Mouse (Mus musculus) MEL (cell line): ENCODE results near the gene Man1c1. TPM values are rescaled to one million over a fixed set of nuclear protein-coding genes. Genes with fewer than 3 reads are reported as not detected.

ENCODE experiments used
- DNase-seq: peaks from one replicate; pipeline ENCODE4 v3.0.0; 2011; ENCODE audit warnings: low read depth, low spot score
- H3K27ac ChIP-seq: 2 replicates; pipeline ENCODE4 v1.5.1; 2012; ENCODE audit warnings: low read depth, mild to moderate bottlenecking, control low read depth, low read length, moderate library complexity; ENCODE audit not compliant: control insufficient read depth
- H3K27me3 ChIP-seq, 2 experiments: fragments of 150-350 bp in 1 of 2; sonication (generic) in 1 of 2; 2 replicates each; pipeline ENCODE4 v1.6.1; 2012; ENCODE audit warnings: low read length in 2 of 2, mild to moderate bottlenecking in 2 of 2, improper control_type of control experiment in 1 of 2, moderate library complexity in 1 of 2; ENCODE audit not compliant: insufficient read depth in 2 of 2, control insufficient read depth in 1 of 2
- H3K36me3 ChIP-seq, 2 experiments: 2 replicates each; pipeline ENCODE4 v1.6.1; 2012 to 2014; ENCODE audit warnings: low read length in 2 of 2, improper control_type of control experiment in 1 of 2, inconsistent platforms in 1 of 2, mild to moderate bottlenecking in 1 of 2; ENCODE audit not compliant: insufficient read depth in 2 of 2, control insufficient read depth in 1 of 2
- H3K4me1 ChIP-seq, 2 experiments: fragments of 150-350 bp in 1 of 2; sonication (generic) in 1 of 2; 2 replicates each; pipeline ENCODE4 v1.6.1; 2012; ENCODE audit warnings: low read length in 2 of 2, improper control_type of control experiment in 1 of 2, mild to moderate bottlenecking in 1 of 2; ENCODE audit not compliant: insufficient read depth in 2 of 2, control insufficient read depth in 1 of 2
- H3K4me3 ChIP-seq, 2 experiments: fragments of 150-350 bp in 1 of 2; sonication (generic) in 1 of 2; 2 replicates each; pipeline ENCODE4 v1.5.1; 2012; ENCODE audit warnings: low read depth in 2 of 2, low read length in 2 of 2, mild to moderate bottlenecking in 2 of 2, moderate library complexity in 2 of 2, control low read depth in 1 of 2, improper control_type of control experiment in 1 of 2; ENCODE audit not compliant: control insufficient read depth in 1 of 2, insufficient read depth in 1 of 2
- H3K79me2 ChIP-seq: 2 replicates; pipeline ENCODE4 v1.6.1; 2012; ENCODE audit warnings: mild to moderate bottlenecking, low read length, moderate library complexity; ENCODE audit not compliant: control insufficient read depth, poor library complexity, insufficient read depth
- H3K9ac ChIP-seq: 2 replicates; pipeline ENCODE4 v1.6.1; 2012; ENCODE audit warnings: low read depth, mild to moderate bottlenecking, control low read depth, low read length, moderate library complexity; ENCODE audit not compliant: control insufficient read depth, poor library complexity, severe bottlenecking
- H3K9me3 ChIP-seq: fragments of 150-350 bp; sonication (generic); replicated peaks from 2 replicates; pipeline ENCODE4 v1.6.1; 2012; ENCODE audit warnings: mild to moderate bottlenecking, low read length, improper control_type of control experiment, moderate library complexity; ENCODE audit not compliant: insufficient read depth
- CHD1 ChIP-seq: IDR thresholded peaks from 2 replicates; pipeline ENCODE4 v1.6.1; 2012; ENCODE audit warnings: low read depth, mild to moderate bottlenecking, inconsistent platforms, low read length, improper control_type of control experiment
- CTCF ChIP-seq, 3 experiments: IDR thresholded peaks in 2 of 3; conservative IDR thresholded peaks in 1 of 3; 2 replicates each; pipeline ENCODE4 v1.5.1; 2011 to 2012; ENCODE audit warnings: low read length in 3 of 3, low read depth in 2 of 3, mild to moderate bottlenecking in 2 of 3, improper control_type of control experiment in 1 of 3, inconsistent platforms in 1 of 3, mixed read lengths in 1 of 3, moderate library complexity in 1 of 3; ENCODE audit not compliant: control insufficient read depth in 1 of 3, insufficient read depth in 1 of 3, poor library complexity in 1 of 3, severe bottlenecking in 1 of 3
- E2F4 ChIP-seq: IDR thresholded peaks from 2 replicates; pipeline ENCODE4 v1.6.1; 2011; ENCODE audit warnings: low read depth, low read length, improper control_type of control experiment, borderline replicate concordance
- ETS1 ChIP-seq: IDR thresholded peaks from 2 replicates; pipeline ENCODE4 v1.6.1; 2012; ENCODE audit warnings: low read depth, mild to moderate bottlenecking, inconsistent platforms, low read length, improper control_type of control experiment, moderate library complexity
- GATA1 ChIP-seq: IDR thresholded peaks from 2 replicates; pipeline ENCODE4 v1.6.1; 2011; ENCODE audit warnings: low read depth, low read length, improper control_type of control experiment
- JUND ChIP-seq: IDR thresholded peaks from 2 replicates; pipeline ENCODE4 v1.6.1; 2011; ENCODE audit warnings: low read depth, mild to moderate bottlenecking, improper control_type of control experiment, low read length
- MAFK ChIP-seq: IDR thresholded peaks from 2 replicates; pipeline ENCODE4 v1.6.1; 2011; ENCODE audit warnings: low read depth, mild to moderate bottlenecking, low read length, improper control_type of control experiment, borderline replicate concordance
- MAX ChIP-seq: IDR thresholded peaks from 2 replicates; pipeline ENCODE4 v1.6.1; 2011; ENCODE audit warnings: low read length, improper control_type of control experiment
- NRF1 ChIP-seq: IDR thresholded peaks from 2 replicates; pipeline ENCODE4 v1.6.1; 2014; ENCODE audit warnings: low read depth, mild to moderate bottlenecking, inconsistent platforms, low read length, improper control_type of control experiment, moderate library complexity; ENCODE audit not compliant: poor library complexity, insufficient read depth, severe bottlenecking
- POLR2AphosphoS5 ChIP-seq: IDR thresholded peaks from 2 replicates; pipeline ENCODE4 v1.6.1; 2012; ENCODE audit warnings: low read depth, borderline replicate concordance, mild to moderate bottlenecking, inconsistent platforms, low read length, moderate library complexity, mixed read lengths
- RAD21 ChIP-seq: IDR thresholded peaks from 2 replicates; pipeline ENCODE4 v1.6.1; 2011; ENCODE audit warnings: mild to moderate bottlenecking, low read depth, low read length, improper control_type of control experiment
- SMC3 ChIP-seq: IDR thresholded peaks from 2 replicates; pipeline ENCODE4 v1.6.1; 2011; ENCODE audit warnings: low read depth, low read length, improper control_type of control experiment
- TAL1 ChIP-seq: IDR thresholded peaks from 2 replicates; pipeline ENCODE4 v1.6.1; 2012; ENCODE audit warnings: mild to moderate bottlenecking, inconsistent platforms, low read length, moderate library complexity, mixed read lengths
- UBTF ChIP-seq: IDR thresholded peaks from 2 replicates; pipeline ENCODE4 v1.6.1; 2012; ENCODE audit warnings: low read depth, mild to moderate bottlenecking, inconsistent platforms, low read length, improper control_type of control experiment, moderate library complexity, borderline replicate concordance; ENCODE audit not compliant: insufficient read depth
- USF1 ChIP-seq: IDR thresholded peaks from 2 replicates; pipeline ENCODE4 v1.6.1; 2014; ENCODE audit warnings: low read depth, mild to moderate bottlenecking, inconsistent platforms, low read length, improper control_type of control experiment, moderate library complexity
- ZC3H11A ChIP-seq: IDR thresholded peaks from 2 replicates; pipeline ENCODE4 v1.6.1; 2012; ENCODE audit warnings: low read depth, mild to moderate bottlenecking, inconsistent platforms, low read length, improper control_type of control experiment
- ZKSCAN1 ChIP-seq: IDR thresholded peaks from 2 replicates; pipeline ENCODE4 v1.6.1; 2012; ENCODE audit warnings: low read depth, mild to moderate bottlenecking, inconsistent platforms, low read length, improper control_type of control experiment, moderate library complexity
- polyA plus RNA-seq, 2 experiments: library from polyadenylated mRNA; stranded (reverse) in 1 of 2; unstranded in 1 of 2; fragments of >175 nt in 1 of 2; fragments of >200 nt in 1 of 2; gene quantifications; 2 replicates each; pipeline versions ENCODE4 v1.2.1 to v1.2.4; 2012; ENCODE audit warnings: low replicate concordance in 2 of 2, low read depth in 1 of 2; ENCODE audit not compliant: insufficient read length in 2 of 2, insufficient read depth in 1 of 2, missing spikeins in 1 of 2
- total RNA-seq: library from RNA; depleted of rRNA; stranded (reverse); fragments of 300-350 nt; gene quantifications from 2 replicates; pipeline ENCODE4 v1.2.3, GENCODE M21; 2012

Man1c1 gene
- total and polyA plus RNA-seq, 3 experiments = 1.9 to 5.2 TPM; not detected in 1

DNA sequence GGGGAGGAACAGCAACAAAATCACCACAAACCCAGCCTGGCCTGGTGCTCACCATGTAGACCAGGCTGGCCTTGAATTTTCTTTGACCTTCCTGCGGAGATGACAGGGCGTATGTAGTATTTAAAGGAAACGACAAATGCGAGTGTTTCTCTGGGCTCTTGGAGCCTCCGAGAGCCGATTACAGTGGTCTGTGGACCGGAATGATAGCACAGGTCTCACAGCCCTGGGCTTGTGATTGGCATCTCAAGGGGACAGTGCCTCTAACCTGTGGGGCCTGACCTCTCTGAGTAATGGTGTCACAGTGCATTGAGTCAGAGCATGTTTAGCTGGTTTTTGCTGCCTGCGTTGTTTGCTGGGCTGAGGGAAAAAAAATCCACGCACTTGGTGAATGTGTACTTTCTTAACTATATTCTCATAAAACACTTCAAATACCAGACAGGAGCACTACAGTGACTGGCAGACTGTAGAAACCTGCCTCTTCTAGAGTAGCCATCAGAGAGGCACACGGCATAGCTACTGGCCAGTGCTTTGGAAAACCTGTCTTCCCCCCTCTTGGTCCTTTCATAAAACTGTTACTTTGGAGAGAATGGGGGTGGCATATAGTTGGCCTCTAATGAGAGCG is 189.7 kb downstream of the Man1c1 start:
- no peak overlapping the region for H3K4me3 ChIP-seq
- no peaks in the 10 kb centered on the region for H3K27me3 ChIP-seq
- peaks cover 9 to 14% of the 10 kb centered on the region in 2 experiments for H3K4me1 ChIP-seq
- DNase-seq = no peak
- H3K9ac ChIP-seq = no peak overlapping the region
- TF ChIP-seq E2F4 = no peak
- no peak for TF ChIP-seq ZC3H11A
- no peak for TF ChIP-seq ETS1
- TF ChIP-seq MAX = no peak
- no peak for TF ChIP-seq JUND
- no peak overlapping the region for H3K27ac ChIP-seq
- H3K79me2 ChIP-seq = peaks cover 26% of the 10 kb centered on the region
- H3K36me3 ChIP-seq = peaks cover 0 to 15% of the 10 kb centered on the region in 2 experiments; a peak in 3 of 4 replicates
- H3K9me3 ChIP-seq = no peaks in the 10 kb centered on the region

- no peak overlapping the region for H3K4me3 ChIP-seq
- no peak overlapping the region for H3K27ac ChIP-seq
- no peaks in the 10 kb centered on the region for H3K9me3 ChIP-seq
- H3K36me3 ChIP-seq = peaks cover 0 to 17% of the 10 kb centered on the region in 2 experiments; a peak in 3 of 4 replicates
- no peak overlapping the region for H3K9ac ChIP-seq
- DNase-seq = no peak
- H3K27me3 ChIP-seq = no peaks in the 10 kb centered on the region
- H3K79me2 ChIP-seq = peaks cover 24% of the 10 kb centered on the region
- TF ChIP-seq UBTF = no peak
- TF ChIP-seq MAFK = no peak
- TF ChIP-seq NRF1 = no peak
- TF ChIP-seq CTCF (IDR thresholded peaks at IDR 0.05 in 2 of 3, conservative IDR thresholded peaks at IDR 0.05 in 1 of 3; ENCODE audit: control insufficient read depth in 1 of 3, insufficient read depth in 1 of 3, low read depth in 2 of 3, low read length in 3 of 3, poor library complexity in 1 of 3, severe bottlenecking in 1 of 3) = no peak
- TF ChIP-seq RAD21 = no peak
- TF ChIP-seq E2F4 = no peak
- TF ChIP-seq POLR2AphosphoS5 = no peak
- no peak for TF ChIP-seq SMC3
- no peak for TF ChIP-seq ETS1
- TF ChIP-seq GATA1 = no peak
- TF ChIP-seq USF1 = no peak
- TF ChIP-seq CHD1 = no peak
- TF ChIP-seq MAX = no peak
- TF ChIP-seq TAL1 = no peak
- no peak for TF ChIP-seq ZKSCAN1
- peaks cover 16 to 17% of the 10 kb centered on the region in 2 experiments for H3K4me1 ChIP-seq
Observed at GRCm38 (mm10) chr4:134512798-134513197, 191.3 kb downstream of the Man1c1 start.
